Mouse (Mus musculus): ENCODE data around the gene Apip. TPM values are rescaled to one million over a fixed set of nuclear protein-coding genes. Genes with fewer than 3 reads are reported as not detected.

Apip gene
- polyA plus RNA-seq (2015; fragmentation: Nextera tagmentation; extraction: Ambion mirVana) = 44.9 and 48.3 TPM in 2 replicates

- under 1% methylated on average over 55 of the region's 55 CpGs for WGBS
- H3K4me2 ChIP-seq (ENCODE audit: low read length) = peak within 1 kb of the TSS; percentile 72
- ATAC-seq = peak; percentile 100
Observed at GRCm38 (mm10) chr2:103073219-103073982, at the start of gene Apip, which contains the start of gene Pdhx. Apip (plus strand) TSS chr2:103073675. Pdhx (minus strand) TSS chr2:103073513.

GRCm38 (mm10) chr2:103037831-103038230 lies 35.6 kb upstream of the Apip start:
- Histone ChIP-seq H3K9me3 (ENCODE audit: control insufficient read depth, low read length) (no peaks in the 10 kb centered on the region), H3K4me1 (replicated peaks; ENCODE audit: control insufficient read depth, insufficient read depth, low read length) (no peaks in the 10 kb centered on the region), H3K9ac (replicated peaks; ENCODE audit: low read depth, low read length) (no peak overlapping the region), H3K36me3 (ENCODE audit: control insufficient read depth, insufficient read depth) (peaks cover 3% of the 10 kb centered on the region; the same call in 1 of the 2 replicates), H3K27me3 (replicated peaks; ENCODE audit: control insufficient read depth, insufficient read depth, low read length) (no peaks in the 10 kb centered on the region), H3K27ac (ENCODE audit: low read length) (no peak overlapping the region), H3K4me3 (replicated peaks; ENCODE audit: low read length) (no peak overlapping the region), H3K4me2 (ENCODE audit: low read length) (no peak overlapping the region)
- no peak for ATAC-seq
- 49% methylated on average over 4 of the region's 4 CpGs for WGBS

More at GRCm38 (mm10) chr2:103073219-103073982, at the start of gene Apip, which contains the start of gene Pdhx:
- no peaks in the 10 kb centered on the region for H3K9me3 ChIP-seq (ENCODE audit: control insufficient read depth, low read length)
- no peaks in the 10 kb centered on the region for H3K27me3 ChIP-seq (replicated peaks; ENCODE audit: control insufficient read depth, insufficient read depth, low read length)
- H3K9ac ChIP-seq (replicated peaks; ENCODE audit: low read depth, low read length) = peak within 1 kb of the TSS; percentile 75
- peaks cover 10% of the 10 kb centered on the region for H3K4me1 ChIP-seq (replicated peaks; ENCODE audit: control insufficient read depth, insufficient read depth, low read length)
- H3K27ac ChIP-seq (ENCODE audit: low read length) = peak within 1 kb of the TSS; percentile 64
- no peaks in the 10 kb centered on the region for H3K36me3 ChIP-seq (ENCODE audit: control insufficient read depth, insufficient read depth)
- H3K4me3 ChIP-seq (replicated peaks; ENCODE audit: low read length) = peak within 1 kb of the TSS; percentile 67

DNA sequence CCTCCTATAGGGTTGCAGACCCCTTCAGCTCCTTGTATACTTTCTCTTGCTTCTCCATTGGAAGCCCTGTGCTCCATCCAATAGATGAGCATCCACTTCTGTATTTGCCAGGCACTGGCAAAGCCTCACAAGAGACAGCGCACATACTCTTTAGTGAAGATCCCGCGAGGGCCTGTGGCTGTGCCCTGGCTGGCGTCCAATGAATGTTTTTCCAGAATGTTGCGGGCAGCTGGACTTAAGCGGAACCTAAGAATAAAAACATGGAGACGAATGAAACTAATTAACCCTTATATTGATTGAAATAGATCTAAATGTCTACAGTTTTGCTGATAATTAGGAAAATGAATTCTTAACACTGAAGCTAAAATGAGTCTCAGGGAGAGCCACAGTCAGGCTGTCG lies 32.6 kb upstream of the Apip start:
- Histone ChIP-seq H3K9me3 (ENCODE audit: control insufficient read depth, low read length) (no peaks in the 10 kb centered on the region), H3K4me2 (ENCODE audit: low read length) (no peak overlapping the region), H3K4me3 (replicated peaks; ENCODE audit: low read length) (no peak overlapping the region), H3K4me1 (replicated peaks; ENCODE audit: control insufficient read depth, insufficient read depth, low read length) (no peaks in the 10 kb centered on the region), H3K36me3 (ENCODE audit: control insufficient read depth, insufficient read depth) (no peaks in the 10 kb centered on the region), H3K27me3 (replicated peaks; ENCODE audit: control insufficient read depth, insufficient read depth, low read length) (no peaks in the 10 kb centered on the region), H3K9ac (replicated peaks; ENCODE audit: low read depth, low read length) (no peak overlapping the region), H3K27ac (ENCODE audit: low read length) (no peak overlapping the region)
- ATAC-seq = no peak
- WGBS = 30% methylated on average over 8 of the region's 8 CpGs

GRCm38 (mm10) chr2:103045286-103045685 lies 28.2 kb upstream of the Apip start:
- Histone ChIP-seq H3K4me1 (replicated peaks; ENCODE audit: control insufficient read depth, insufficient read depth, low read length) (no peaks in the 10 kb centered on the region), H3K27ac (ENCODE audit: low read length) (no peak overlapping the region), H3K4me3 (replicated peaks; ENCODE audit: low read length) (no peak overlapping the region), H3K9me3 (ENCODE audit: control insufficient read depth, low read length) (no peaks in the 10 kb centered on the region), H3K9ac (replicated peaks; ENCODE audit: low read depth, low read length) (no peak overlapping the region), H3K27me3 (replicated peaks; ENCODE audit: control insufficient read depth, insufficient read depth, low read length) (no peaks in the 10 kb centered on the region), H3K36me3 (ENCODE audit: control insufficient read depth, insufficient read depth) (no peaks in the 10 kb centered on the region), H3K4me2 (ENCODE audit: low read length) (no peak overlapping the region)
- ATAC-seq = no peak
- WGBS = 55% methylated on average over 2 of the region's 2 CpGs

DNA sequence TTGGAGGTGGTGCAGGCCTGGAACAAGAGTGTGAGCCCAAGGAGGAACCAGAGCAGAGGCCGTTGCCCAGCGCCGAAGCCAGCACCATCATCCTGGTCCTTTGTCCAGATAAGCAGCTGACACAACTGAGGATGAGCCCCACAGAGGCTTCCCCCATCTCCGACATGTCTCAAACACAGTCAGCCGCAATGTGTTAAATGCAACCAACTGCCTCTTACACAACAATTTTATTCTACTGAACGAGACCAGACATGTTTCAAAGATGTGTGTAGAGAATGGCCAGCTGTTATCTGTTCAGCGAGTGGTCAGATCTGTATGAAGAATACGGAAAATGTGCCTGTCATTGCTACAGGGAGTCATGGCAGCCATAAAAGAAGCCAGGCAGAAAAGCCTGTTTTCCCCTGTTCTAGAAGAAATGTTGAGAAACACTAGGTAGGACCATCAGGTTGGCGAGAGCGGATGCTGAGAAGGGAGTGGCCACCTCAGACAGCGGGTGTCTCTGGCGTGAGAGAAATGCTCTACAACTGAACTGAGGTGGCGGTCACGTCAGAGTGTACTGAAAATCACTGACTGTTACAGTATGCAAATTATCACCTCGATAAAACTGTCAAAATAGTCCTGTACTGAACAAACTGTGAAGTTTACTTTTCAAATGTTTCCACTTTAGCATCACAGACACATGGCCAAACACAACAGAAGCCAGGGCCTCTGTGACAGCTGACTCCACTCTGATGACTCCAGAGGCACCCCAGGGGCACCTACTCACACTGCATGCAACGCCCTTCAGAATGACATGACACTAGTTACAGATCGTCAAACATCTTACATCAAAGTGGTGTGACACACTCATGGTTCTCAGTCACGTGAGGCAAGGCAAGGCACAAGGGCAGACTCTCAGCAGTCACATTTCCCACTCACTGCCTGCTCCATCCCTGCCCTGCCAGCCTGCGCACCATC lies 21.3 kb upstream of the Apip start:
- Histone ChIP-seq H3K36me3 (ENCODE audit: control insufficient read depth, insufficient read depth) (no peaks in the 10 kb centered on the region), H3K9me3 (ENCODE audit: control insufficient read depth, low read length) (no peaks in the 10 kb centered on the region), H3K27ac (ENCODE audit: low read length) (no peak overlapping the region), H3K27me3 (replicated peaks; ENCODE audit: control insufficient read depth, insufficient read depth, low read length) (no peaks in the 10 kb centered on the region), H3K4me3 (replicated peaks; ENCODE audit: low read length) (no peak overlapping the region), H3K4me1 (replicated peaks; ENCODE audit: control insufficient read depth, insufficient read depth, low read length) (no peaks in the 10 kb centered on the region), H3K4me2 (ENCODE audit: low read length) (no peak overlapping the region), H3K9ac (replicated peaks; ENCODE audit: low read depth, low read length) (no peak overlapping the region)
- ATAC-seq = no peak
- WGBS = 87% methylated on average over 19 of the region's 19 CpGs

GRCm38 (mm10) chr2:103055820-103056219 lies 17.7 kb upstream of the Apip start:
- no peaks in the 10 kb centered on the region for H3K27me3 ChIP-seq (replicated peaks; ENCODE audit: control insufficient read depth, insufficient read depth, low read length)
- no peak overlapping the region for H3K4me3 ChIP-seq (replicated peaks; ENCODE audit: low read length)
- H3K4me1 ChIP-seq (replicated peaks; ENCODE audit: control insufficient read depth, insufficient read depth, low read length) = no peaks in the 10 kb centered on the region
- H3K4me2 ChIP-seq (ENCODE audit: low read length) = no peak overlapping the region
- no peak overlapping the region for H3K27ac ChIP-seq (ENCODE audit: low read length)
- no peak overlapping the region for H3K9ac ChIP-seq (replicated peaks; ENCODE audit: low read depth, low read length)
- no peak for ATAC-seq
- H3K9me3 ChIP-seq (ENCODE audit: control insufficient read depth, low read length) = no peaks in the 10 kb centered on the region
- 92% methylated on average over 6 of the region's 6 CpGs for WGBS
- H3K36me3 ChIP-seq (ENCODE audit: control insufficient read depth, insufficient read depth) = no peaks in the 10 kb centered on the region

DNA sequence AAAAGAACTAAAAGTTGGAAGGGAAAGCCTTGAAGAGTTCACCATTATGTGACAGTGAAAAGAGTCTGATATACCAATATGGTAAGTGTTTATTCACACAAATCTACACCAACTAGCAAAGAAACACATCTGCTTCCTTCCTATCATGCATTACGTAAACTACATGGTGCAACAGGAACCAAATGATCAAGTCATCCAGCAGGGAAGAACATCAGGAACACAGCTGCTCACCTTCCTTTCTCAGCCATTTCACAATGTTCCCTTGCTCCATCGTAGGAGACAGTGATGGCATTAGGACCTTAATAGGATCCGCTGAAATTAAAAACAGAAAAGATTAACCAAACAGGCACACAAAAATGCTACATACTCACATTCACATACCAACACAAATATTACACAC lies 15.2 kb upstream of the Apip start:
- Histone ChIP-seq H3K9ac (replicated peaks; ENCODE audit: low read depth, low read length) (no peak overlapping the region), H3K27me3 (replicated peaks; ENCODE audit: control insufficient read depth, insufficient read depth, low read length) (no peaks in the 10 kb centered on the region), H3K27ac (ENCODE audit: low read length) (no peak overlapping the region), H3K4me3 (replicated peaks; ENCODE audit: low read length) (no peak overlapping the region), H3K9me3 (ENCODE audit: control insufficient read depth, low read length) (no peaks in the 10 kb centered on the region), H3K36me3 (ENCODE audit: control insufficient read depth, insufficient read depth) (no peaks in the 10 kb centered on the region), H3K4me1 (replicated peaks; ENCODE audit: control insufficient read depth, insufficient read depth, low read length) (peaks cover 5% of the 10 kb centered on the region; the same call in 1 of the 2 replicates), H3K4me2 (ENCODE audit: low read length) (no peak overlapping the region)
- 96% methylated on average over 3 of the region's 3 CpGs for WGBS
- no peak for ATAC-seq

- Histone ChIP-seq H3K27ac (ENCODE audit: low read length) (no peak overlapping the region), H3K4me2 (ENCODE audit: low read length) (no peak overlapping the region), H3K9ac (replicated peaks; ENCODE audit: low read depth, low read length) (no peak overlapping the region), H3K4me1 (replicated peaks; ENCODE audit: control insufficient read depth, insufficient read depth, low read length) (peaks cover 5% of the 10 kb centered on the region; the same call in 1 of the 2 replicates), H3K9me3 (ENCODE audit: control insufficient read depth, low read length) (no peaks in the 10 kb centered on the region), H3K36me3 (ENCODE audit: control insufficient read depth, insufficient read depth) (no peaks in the 10 kb centered on the region), H3K4me3 (replicated peaks; ENCODE audit: low read length) (no peak overlapping the region), H3K27me3 (replicated peaks; ENCODE audit: control insufficient read depth, insufficient read depth, low read length) (no peaks in the 10 kb centered on the region)
- ATAC-seq = peak; percentile 70
- WGBS = 12% methylated on average over 3 of the region's 3 CpGs
Observed at GRCm38 (mm10) chr2:103062865-103063264, 10.6 kb upstream of the Apip start.
